Mouse (Mus musculus) limb, embryonic 12.5 days (tissue): ENCODE data around the gene Phyhd1. TPM values are rescaled to one million over a fixed set of nuclear protein-coding genes. Genes with fewer than 3 reads are reported as not detected.

Experiments used
- ATAC-seq: fragments of 200-750 bp; cut with Nextera tagmentation; 2 replicates; pipeline ENCODE4 v1.8.0; 2017; ENCODE audit warnings: low read depth, moderate TSS enrichment; ENCODE audit not compliant: insufficient number of reproducible peaks, insufficient read depth, low FRiP score, low TSS enrichment
- H3K27ac ChIP-seq: fragments of 300-500 bp; sonication (generic); 2 replicates; pipeline ENCODE4 v1.5.1; 2016; ENCODE audit warnings: mild to moderate bottlenecking, moderate library complexity
- H3K27me3 ChIP-seq: fragments of 300-500 bp; sonication (generic); 2 replicates; pipeline ENCODE4 v1.6.1; 2016; ENCODE audit warnings: mild to moderate bottlenecking, moderate library complexity
- H3K36me3 ChIP-seq: fragments of 300-500 bp; sonication (generic); 2 replicates; pipeline ENCODE4 v1.6.1; 2016; ENCODE audit warnings: mild to moderate bottlenecking, moderate library complexity
- H3K4me1 ChIP-seq: fragments of 300-500 bp; sonication (generic); replicated peaks from 2 replicates; pipeline ENCODE4 v1.6.1; 2016
- H3K4me2 ChIP-seq: fragments of 300-500 bp; sonication (generic); 2 replicates; pipeline ENCODE4 v1.6.1; 2016; ENCODE audit warnings: mild to moderate bottlenecking, moderate library complexity
- H3K4me3 ChIP-seq: fragments of 300-500 bp; sonication (generic); replicated peaks from 2 replicates; pipeline ENCODE4 v1.5.1; 2016; ENCODE audit warnings: mild to moderate bottlenecking
- H3K9ac ChIP-seq: fragments of 300-500 bp; sonication (generic); replicated peaks from 2 replicates; pipeline ENCODE4 v1.6.1; 2016; ENCODE audit warnings: mild to moderate bottlenecking, moderate library complexity
- H3K9me3 ChIP-seq: fragments of 300-500 bp; sonication (generic); 2 replicates; pipeline ENCODE4 v1.6.1; 2016; ENCODE audit warnings: mild to moderate bottlenecking, moderate library complexity
- WGBS: fragments of 180-500 bp; shearing (Covaris S2); methylation state at CpG from one replicate; pipeline ENCODE4 v1.1.7; 2016; 5-methylcytosine and 5-hydroxymethylcytosine counted together
- polyA plus RNA-seq: library from polyadenylated mRNA; unstranded; fragments of >200 nt; fragmentation: Nextera tagmentation; extraction: Ambion mirVana; gene quantifications from 2 replicates; pipeline ENCODE4 v1.2.1, GENCODE M21; 2016

The Phyhd1 gene
- polyA plus RNA-seq, 1 experiment from 2014 or later: 3.6 TPM

DNA sequence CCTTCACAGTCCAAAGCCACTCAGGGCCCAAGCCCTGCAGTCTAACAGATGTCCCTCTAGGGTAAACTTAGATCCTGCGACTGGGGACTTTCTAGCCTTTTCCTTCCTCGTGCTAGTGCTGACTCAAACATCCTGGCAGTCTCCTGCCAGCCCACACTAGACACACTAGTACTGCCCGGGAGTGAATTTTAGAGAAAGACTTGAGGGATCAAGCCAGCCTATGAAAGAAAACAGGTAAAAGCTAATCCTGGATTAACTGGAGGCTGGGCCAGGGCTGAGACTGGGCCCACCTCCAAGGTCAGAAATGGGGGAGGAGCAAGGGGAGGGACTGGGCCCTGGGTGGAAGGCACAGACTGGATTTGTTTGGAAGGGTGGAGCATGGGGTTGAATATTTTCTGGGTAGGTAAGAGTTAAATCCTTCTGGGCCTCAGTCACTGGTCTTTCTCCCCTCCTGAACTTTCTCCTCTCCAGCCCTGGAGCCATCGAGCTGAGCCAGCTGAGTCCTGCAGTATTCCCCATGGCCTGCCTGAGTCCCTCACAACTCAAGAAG, 464 bp downstream of the Phyhd1 start:
- Histone ChIP-seq H3K9ac (no peak overlapping the region; the same call in 1 of the 2 replicates), H3K36me3 (peaks cover 35% of the 10 kb centered on the region), H3K27me3 (no peaks in the 10 kb centered on the region), H3K4me2 (peak overlapping the region; percentile 23), H3K4me3 (no peak overlapping the region; the same call in 1 of the 2 replicates), H3K27ac (peak overlapping the region; percentile 84), H3K4me1 (peaks cover 37% of the 10 kb centered on the region), H3K9me3 (no peaks in the 10 kb centered on the region)
- 20% methylated on average over 4 of the region's 4 CpGs for WGBS
- 0 out of 2 replicates have a peak, but pooled peaks have one; percentile 56 for ATAC-seq

DNA sequence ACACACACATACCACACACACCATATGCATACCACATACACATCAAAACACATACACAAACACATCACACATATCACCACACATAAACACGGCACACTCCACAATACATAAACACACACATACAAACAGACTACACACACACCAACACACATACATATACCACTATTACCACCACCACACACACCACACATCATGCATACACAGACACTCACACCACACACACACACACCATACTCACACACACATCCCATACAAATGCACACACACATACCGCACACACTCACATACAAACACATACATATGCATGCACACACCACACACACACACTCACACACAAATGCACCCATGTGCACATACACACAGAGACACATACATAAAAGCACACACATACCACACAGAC, 1.5 kb downstream of the Phyhd1 start:
- H3K27me3 ChIP-seq: no peaks in the 10 kb centered on the region
- peaks cover 25% of the 10 kb centered on the region for H3K36me3 ChIP-seq
- 96% methylated on average over 2 of the region's 2 CpGs for WGBS
- H3K9me3 ChIP-seq: no peaks in the 10 kb centered on the region
- no peak overlapping the region for H3K4me3 ChIP-seq
- H3K27ac ChIP-seq: no peak overlapping the region
- ATAC-seq: no peak
- H3K4me1 ChIP-seq: peaks cover 37% of the 10 kb centered on the region
- H3K4me2 ChIP-seq: no peak overlapping the region
- no peak overlapping the region for H3K9ac ChIP-seq

DNA sequence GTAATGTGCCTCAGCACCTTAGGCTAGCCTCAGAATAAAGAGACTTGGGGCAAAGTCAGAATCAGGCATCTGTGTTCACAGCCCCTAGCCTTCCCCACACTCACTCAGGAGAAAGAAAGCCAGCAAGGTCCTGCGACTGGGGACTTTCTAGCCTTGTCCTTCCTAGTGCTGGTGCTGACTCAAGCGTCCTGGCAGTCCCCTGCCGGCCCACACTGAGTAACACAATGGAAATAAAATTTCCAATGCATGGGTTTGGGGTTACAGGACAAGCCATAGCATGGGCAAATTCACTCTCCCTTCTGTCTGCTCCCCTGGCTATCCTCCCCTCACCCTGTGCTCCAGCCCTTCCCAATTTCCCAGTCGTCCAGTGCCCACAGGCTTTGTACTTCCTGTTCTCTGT, 2.4 kb downstream of the Phyhd1 start:
- ATAC-seq: no peak
- Histone ChIP-seq H3K27me3 (no peaks in the 10 kb centered on the region), H3K27ac (no peak overlapping the region), H3K4me2 (no peak overlapping the region), H3K4me3 (no peak overlapping the region), H3K4me1 (peaks cover 37% of the 10 kb centered on the region), H3K9ac (no peak overlapping the region), H3K36me3 (peaks cover 17% of the 10 kb centered on the region), H3K9me3 (no peaks in the 10 kb centered on the region)
- WGBS: 54% methylated on average over 4 of the region's 4 CpGs

DNA sequence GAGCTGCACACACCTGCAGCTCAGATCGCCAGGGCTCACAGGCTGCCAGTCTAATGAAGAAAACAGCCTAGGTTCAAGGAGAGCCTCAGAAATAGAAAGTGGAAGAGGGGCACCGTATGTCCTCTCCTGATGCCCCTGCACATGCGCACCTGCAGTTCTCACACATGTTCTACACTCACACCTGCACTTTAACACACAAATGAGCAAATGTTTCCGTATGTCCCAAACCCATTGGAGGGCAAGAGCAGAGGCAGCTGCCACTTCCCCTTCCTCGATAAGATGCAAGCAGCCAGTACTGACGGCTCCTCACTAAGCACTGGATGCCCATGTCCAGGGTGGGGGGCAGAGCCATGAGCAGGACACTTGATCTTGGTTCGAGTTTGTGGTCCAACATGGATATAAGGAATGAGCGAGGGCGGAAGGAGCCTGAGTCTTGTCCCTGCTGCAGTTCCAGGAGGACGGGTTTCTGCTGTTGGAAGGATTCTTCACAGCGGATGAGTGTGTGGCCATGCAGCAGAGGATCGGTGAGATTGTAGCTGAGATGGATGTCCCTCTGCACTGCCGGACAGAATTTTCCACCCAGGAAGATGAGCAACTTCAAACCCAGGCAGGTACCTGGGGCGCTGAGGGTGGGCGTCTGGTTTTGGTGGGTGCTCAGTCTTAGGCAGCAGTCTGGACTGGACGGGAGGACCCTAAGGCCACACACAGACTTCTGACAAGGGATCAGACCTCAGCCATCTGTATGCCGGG, 3.4 kb downstream of the Phyhd1 start:
- no peak for ATAC-seq
- no peak overlapping the region for H3K4me2 ChIP-seq
- peak overlapping the region; percentile 45; the same call in 1 of the 2 replicates for H3K27ac ChIP-seq
- H3K36me3 ChIP-seq: peaks cover 7% of the 10 kb centered on the region
- peaks cover 31% of the 10 kb centered on the region for H3K4me1 ChIP-seq
- no peak overlapping the region for H3K9ac ChIP-seq
- no peak overlapping the region for H3K4me3 ChIP-seq
- H3K27me3 ChIP-seq: no peaks in the 10 kb centered on the region
- no peaks in the 10 kb centered on the region for H3K9me3 ChIP-seq
- 88% methylated on average over 17 of the region's 17 CpGs for WGBS

DNA sequence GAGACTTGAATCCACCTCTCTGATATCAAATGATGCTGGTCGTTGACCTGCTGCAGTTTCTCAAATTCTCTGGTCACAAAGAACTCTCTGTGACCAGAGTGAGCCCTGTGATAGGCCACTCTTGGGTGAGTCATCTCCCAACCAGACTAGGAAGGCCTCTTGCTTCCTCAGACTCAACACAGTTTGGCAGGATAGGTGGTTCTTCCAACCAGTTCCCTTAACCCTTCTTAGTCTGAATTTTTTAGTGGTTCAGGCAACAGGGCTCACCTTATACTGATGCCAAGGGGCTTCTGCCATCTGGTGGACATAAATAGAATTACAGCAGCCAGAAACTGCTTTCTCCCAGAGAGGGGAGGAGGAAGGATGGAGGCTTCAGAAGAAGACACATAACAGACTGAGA, 4.1 kb downstream of the Phyhd1 start:
- Histone ChIP-seq H3K4me1 (peaks cover 24% of the 10 kb centered on the region), H3K4me3 (no peak overlapping the region), H3K4me2 (no peak overlapping the region), H3K36me3 (no peaks in the 10 kb centered on the region), H3K9me3 (no peaks in the 10 kb centered on the region), H3K9ac (no peak overlapping the region), H3K27me3 (no peaks in the 10 kb centered on the region), H3K27ac (no peak overlapping the region)
- 62% methylated on average over 1 of the region's 1 CpGs for WGBS
- peak; percentile 61; the same call in 1 of the 2 replicates for ATAC-seq

DNA sequence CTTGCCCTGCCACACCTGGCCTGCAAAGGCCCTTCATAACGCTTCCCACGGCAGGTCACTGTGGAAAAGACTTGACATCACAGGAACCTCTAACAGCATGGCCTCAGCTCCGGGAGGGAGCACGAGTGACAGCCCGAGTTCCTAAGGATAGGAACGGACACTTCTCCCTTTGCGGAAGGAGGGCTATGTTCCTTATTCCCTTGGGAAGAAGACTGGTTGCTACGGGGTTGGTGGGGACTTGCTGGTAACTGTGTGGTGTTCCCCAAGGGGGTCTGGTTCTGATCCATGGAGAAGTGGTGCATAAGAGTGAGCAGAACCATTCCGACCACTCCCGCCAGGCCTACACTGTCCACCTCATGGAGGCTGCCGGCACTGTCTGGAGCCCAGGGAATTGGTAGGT, 14.7 kb downstream of the Phyhd1 start, which contains the start of gene Gm28038:
Gene Gm28038, plus strand, starts transcription at position 301 of the 400 bp plus-strand sequence.
- WGBS: 89% methylated on average over 11 of the region's 11 CpGs
- H3K9me3 ChIP-seq: no peaks in the 10 kb centered on the region
- no peak within 1 kb of the TSS for H3K27ac ChIP-seq
- ATAC-seq: no peak
- H3K4me1 ChIP-seq: peaks cover 9% of the 10 kb centered on the region
- no peak within 1 kb of the TSS for H3K4me2 ChIP-seq
- H3K4me3 ChIP-seq: no peak within 1 kb of the TSS
- no peak within 1 kb of the TSS for H3K9ac ChIP-seq
- H3K27me3 ChIP-seq: no peaks in the 10 kb centered on the region
- H3K36me3 ChIP-seq: no peaks in the 10 kb centered on the region

DNA sequence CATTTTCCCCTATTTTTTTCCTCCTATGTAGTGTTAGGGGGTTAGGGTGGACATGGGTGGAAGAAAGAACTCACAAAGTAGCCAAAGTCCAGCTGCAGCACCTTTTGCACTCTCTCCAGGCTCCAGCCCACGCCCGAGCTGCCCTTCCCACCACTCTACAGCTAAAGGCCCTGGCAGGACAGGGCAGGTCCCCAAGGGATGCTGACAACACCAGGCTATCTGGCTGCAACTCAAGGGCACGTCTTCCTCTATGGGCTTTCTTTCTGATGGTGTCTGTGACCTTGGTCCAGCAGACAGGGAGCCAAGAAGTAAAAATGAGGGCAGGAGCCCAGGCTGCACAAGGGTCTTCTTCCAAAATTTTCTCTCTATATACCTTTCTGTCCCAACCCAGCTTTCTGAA, 15.6 kb downstream of the Phyhd1 start:
- Histone ChIP-seq H3K4me1 (peaks cover 9% of the 10 kb centered on the region), H3K36me3 (no peaks in the 10 kb centered on the region), H3K9ac (no peak overlapping the region), H3K27ac (no peak overlapping the region), H3K4me2 (no peak overlapping the region), H3K27me3 (no peaks in the 10 kb centered on the region), H3K4me3 (no peak overlapping the region), H3K9me3 (no peaks in the 10 kb centered on the region)
- ATAC-seq: no peak
- 85% methylated on average over 3 of the region's 3 CpGs for WGBS

DNA sequence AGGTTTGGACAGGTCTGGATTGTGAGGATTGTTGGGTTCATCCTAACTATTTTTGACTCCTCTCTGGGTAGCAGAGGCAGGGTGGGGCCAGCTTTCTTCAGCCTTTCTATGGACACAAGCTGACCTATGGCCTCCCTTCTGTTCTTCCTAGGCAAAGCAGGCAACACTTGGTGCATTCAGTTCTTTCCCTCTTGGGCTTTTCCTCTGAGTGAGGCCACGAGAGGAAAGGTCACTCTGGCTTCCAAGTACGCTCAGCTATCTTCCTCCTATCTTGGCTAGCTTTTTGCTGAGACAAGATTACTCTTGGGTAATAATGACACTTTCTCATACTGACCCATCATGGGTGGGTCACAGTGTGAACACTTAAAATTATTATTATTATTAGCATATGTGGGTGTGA, 17.2 kb downstream of the Phyhd1 start:
- ATAC-seq: no peak
- Histone ChIP-seq H3K27ac (no peak overlapping the region), H3K4me3 (no peak overlapping the region), H3K9ac (no peak overlapping the region), H3K27me3 (no peaks in the 10 kb centered on the region), H3K9me3 (no peaks in the 10 kb centered on the region), H3K36me3 (no peaks in the 10 kb centered on the region), H3K4me1 (peaks cover 20% of the 10 kb centered on the region), H3K4me2 (no peak overlapping the region)
- WGBS: 89% methylated on average over 2 of the region's 2 CpGs

DNA sequence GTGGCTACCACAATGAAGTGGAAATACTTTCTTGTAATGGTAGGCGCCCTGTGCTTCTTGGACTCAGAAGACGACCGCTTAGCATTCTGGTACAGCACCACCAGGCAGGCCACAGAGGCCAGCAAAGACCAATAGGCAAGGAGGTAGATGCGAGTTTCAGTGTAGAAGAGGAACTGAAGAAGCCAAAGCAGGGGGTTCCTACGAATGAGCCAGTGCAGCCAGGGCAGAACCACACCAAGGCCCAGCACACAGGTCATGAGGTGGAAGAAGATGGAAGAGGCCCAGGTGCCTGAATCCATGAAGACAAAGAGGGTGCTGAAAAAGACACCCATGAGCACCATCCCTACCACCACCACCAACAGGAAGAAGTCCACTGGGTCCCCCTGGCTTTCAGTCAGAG, 19.0 kb downstream of the Phyhd1 start:
- Histone ChIP-seq H3K36me3 (peaks cover 6% of the 10 kb centered on the region; the same call in 1 of the 2 replicates), H3K9me3 (no peaks in the 10 kb centered on the region), H3K4me1 (peaks cover 20% of the 10 kb centered on the region), H3K4me2 (peak overlapping the region; percentile 95), H3K9ac (no peak overlapping the region), H3K27me3 (no peaks in the 10 kb centered on the region), H3K4me3 (peak overlapping the region; percentile 95), H3K27ac (no peak overlapping the region)
- 88% methylated on average over 5 of the region's 5 CpGs for WGBS
- no peak for ATAC-seq

DNA sequence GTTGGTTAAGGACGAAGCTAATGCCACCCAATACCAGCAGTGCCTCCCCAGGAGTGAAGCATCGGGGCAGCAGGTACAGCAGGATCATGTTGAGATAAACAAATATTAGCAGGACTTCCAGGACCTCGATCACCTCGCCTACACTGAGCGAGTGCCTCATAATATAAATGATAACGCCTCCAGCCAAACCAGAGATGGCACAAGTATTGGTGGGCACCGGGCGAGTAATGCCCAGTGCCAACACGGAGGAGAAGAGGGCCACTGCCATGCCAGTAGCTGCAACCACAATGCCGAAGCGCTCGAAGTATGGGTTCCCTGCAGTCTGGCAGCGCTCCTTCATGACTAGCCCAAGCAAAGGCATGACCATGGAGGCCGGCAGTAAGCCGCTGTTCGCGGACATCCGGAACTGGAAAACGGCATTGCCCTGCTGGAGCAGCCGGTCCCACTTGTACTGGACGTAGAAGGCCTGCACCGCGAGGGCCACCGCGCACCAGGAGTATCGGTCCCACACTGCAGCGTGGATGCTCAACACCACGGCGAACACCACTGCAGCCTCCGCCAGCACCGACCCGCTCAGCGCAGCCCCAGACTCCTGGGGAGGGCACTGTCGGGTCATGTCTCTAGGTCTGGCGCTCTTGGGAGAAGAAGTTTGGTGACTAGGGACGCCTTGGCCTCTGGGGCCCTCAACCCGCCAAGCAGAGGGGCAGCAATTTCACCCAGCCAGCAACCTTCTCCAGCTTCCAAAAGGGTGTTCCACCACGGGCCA, 19.6 kb downstream of the Phyhd1 start:
- Histone ChIP-seq H3K9ac (peak overlapping the region; percentile 91), H3K27ac (no peak overlapping the region), H3K27me3 (no peaks in the 10 kb centered on the region), H3K4me2 (peak overlapping the region; percentile 95), H3K4me1 (peaks cover 20% of the 10 kb centered on the region), H3K36me3 (peaks cover 10% of the 10 kb centered on the region; the same call in 1 of the 2 replicates), H3K9me3 (no peaks in the 10 kb centered on the region), H3K4me3 (peak overlapping the region; percentile 95)
- 14% methylated on average over 38 of the region's 38 CpGs for WGBS
- ATAC-seq: peak; percentile 18; the same call in 1 of the 2 replicates
